Mouse (Mus musculus) yolk sac, embryonic 10.5 days (tissue): ENCODE measurements at regions not wholly inside any gene's neighbourhood (a gene's known extent, or its start where the extent isn't known, plus 50 kb on each side); places are given as distances from the start of the nearest gene placed in this dataset.

Experiments used
- DNase-seq: peaks from one replicate; pipeline ENCODE4 v3.0.0-alpha.2; 2017; ENCODE audit warnings: low spot score

GRCm38 (mm10) chr4:54430789-54431188 lies 514.1 kb upstream of the Zfp462 start:
- no peak for DNase-seq

GRCm38 (mm10) chr4:54460596-54460995 lies 484.3 kb upstream of the Zfp462 start:
- no peak for DNase-seq

GRCm38 (mm10) chr4:54469176-54469575 lies 475.7 kb upstream of the Zfp462 start:
- no peak for DNase-seq

GRCm38 (mm10) chr4:54470022-54471008 lies 474.5 kb upstream of the Zfp462 start:
- peak; percentile 54 for DNase-seq

GRCm38 (mm10) chr4:54471009-54471408 lies 473.8 kb upstream of the Zfp462 start:
- no peak for DNase-seq

- DNase-seq = no peak
These were observed 463.1 kb upstream of the Zfp462 start for GRCm38 (mm10) chr4:54481766-54482165.

GRCm38 (mm10) chr4:54493074-54493473 lies 451.8 kb upstream of the Zfp462 start:
- DNase-seq = no peak

GRCm38 (mm10) chr4:54497312-54497994 lies 447.4 kb upstream of the Zfp462 start:
- no peak for DNase-seq

- DNase-seq = no peak
These were observed 428.9 kb upstream of the Zfp462 start for GRCm38 (mm10) chr4:54515934-54516333.

GRCm38 (mm10) chr4:54523283-54523682 lies 421.6 kb upstream of the Zfp462 start:
- DNase-seq = no peak

GRCm38 (mm10) chr4:54526003-54526586 lies 418.8 kb upstream of the Zfp462 start:
- peak; percentile 10 for DNase-seq

- no peak for DNase-seq
These were observed 417.2 kb upstream of the Zfp462 start for GRCm38 (mm10) chr4:54527660-54528059.

GRCm38 (mm10) chr4:54531739-54532138 lies 413.1 kb upstream of the Zfp462 start:
- DNase-seq = no peak

GRCm38 (mm10) chr4:54533846-54534245 lies 411.0 kb upstream of the Zfp462 start:
- no peak for DNase-seq

- no peak for DNase-seq
These were observed 391.8 kb upstream of the Zfp462 start for GRCm38 (mm10) chr4:54552864-54553618.

- DNase-seq = no peak
These were observed 381.8 kb upstream of the Zfp462 start for GRCm38 (mm10) chr4:54563075-54563474.

- DNase-seq = no peak
These were observed 371.7 kb upstream of the Zfp462 start for GRCm38 (mm10) chr4:54573185-54573584.

GRCm38 (mm10) chr4:54587197-54587596 lies 357.7 kb upstream of the Zfp462 start:
- DNase-seq = no peak

GRCm38 (mm10) chr4:54588704-54589103 lies 356.1 kb upstream of the Zfp462 start:
- no peak for DNase-seq

- DNase-seq = peak; percentile 19
These were observed 343.0 kb upstream of the Zfp462 start for GRCm38 (mm10) chr4:54601671-54602512.
